Mouse (Mus musculus) splenic B cell, adult 2 months (primary cell): Measurements from ENCODE around the gene A830031A19Rik.

Experiments
- DNase-seq: peaks from one replicate; pipeline ENCODE4 v3.0.0-alpha.2; 2011; ENCODE audit warnings: low read depth, low spot score
- H3K27me3 ChIP-seq: 2 replicates; pipeline ENCODE4 v1.6.1; 2012; ENCODE audit warnings: mild to moderate bottlenecking, low read length, moderate library complexity, mixed read lengths; ENCODE audit not compliant: control insufficient read depth, poor library complexity, insufficient read depth, severe bottlenecking
- H3K36me3 ChIP-seq: 2 replicates; pipeline ENCODE4 v1.6.1; 2012; ENCODE audit warnings: mild to moderate bottlenecking, low read length, moderate library complexity, mixed read lengths; ENCODE audit not compliant: control insufficient read depth, poor library complexity, insufficient read depth, severe bottlenecking

The A830031A19Rik gene

DNA sequence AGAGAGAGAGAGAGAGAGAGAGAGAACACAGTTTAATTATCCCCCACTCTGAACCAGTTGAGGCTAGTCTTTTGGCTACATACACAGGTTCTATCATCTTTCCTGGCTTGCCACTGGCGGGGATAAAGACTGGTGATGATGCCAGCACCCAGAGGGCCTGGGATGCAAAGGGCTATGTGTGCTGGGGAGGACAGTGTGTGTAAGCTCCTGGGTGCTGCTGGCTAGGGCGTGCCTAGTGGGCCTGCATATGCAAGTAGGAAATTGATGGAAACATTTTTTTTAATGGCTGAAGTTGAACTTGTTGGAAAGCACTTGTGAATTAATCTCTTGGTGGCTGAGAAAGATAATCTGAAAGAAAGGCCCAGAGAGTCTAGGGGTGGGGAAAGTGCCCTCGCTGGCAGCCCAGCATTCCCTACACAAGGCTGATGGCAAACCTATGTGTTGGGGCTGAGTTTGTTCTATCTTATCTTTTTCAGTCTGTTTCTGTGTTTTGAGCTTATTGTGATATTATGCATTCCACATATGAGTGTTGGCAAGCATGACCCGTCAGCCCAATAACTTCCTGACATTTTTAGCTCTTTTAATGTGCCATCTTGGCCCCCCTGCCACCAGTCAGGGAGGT, 25.7 kb upstream of the A830031A19Rik start:
- no peak for DNase-seq
- Histone ChIP-seq H3K27me3 (no peaks in the 10 kb centered on the region), H3K36me3 (peaks cover 27% of the 10 kb centered on the region)

DNA sequence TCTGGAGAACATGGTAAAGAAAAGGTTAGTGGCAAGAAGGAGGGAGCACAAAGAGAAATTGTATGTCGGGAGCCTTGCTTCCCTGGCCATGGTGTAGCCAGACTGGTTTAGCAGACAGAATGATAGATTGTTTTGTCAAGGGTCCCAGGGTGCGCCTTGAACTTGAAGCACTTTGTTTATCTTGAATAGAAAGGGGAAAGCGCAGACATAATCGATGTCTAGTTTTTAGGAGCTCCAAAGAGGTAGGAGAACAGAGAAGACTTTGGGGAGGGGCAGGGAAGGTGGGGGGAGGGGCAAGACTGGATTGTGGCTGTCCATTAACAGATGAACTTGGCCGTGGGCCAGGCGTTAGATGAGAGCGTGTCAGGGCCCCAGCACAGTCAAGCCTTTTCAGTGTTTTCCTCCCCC, 25.0 kb upstream of the A830031A19Rik start:
- peaks cover 30% of the 10 kb centered on the region for H3K36me3 ChIP-seq
- DNase-seq = no peak
- H3K27me3 ChIP-seq = no peaks in the 10 kb centered on the region

DNA sequence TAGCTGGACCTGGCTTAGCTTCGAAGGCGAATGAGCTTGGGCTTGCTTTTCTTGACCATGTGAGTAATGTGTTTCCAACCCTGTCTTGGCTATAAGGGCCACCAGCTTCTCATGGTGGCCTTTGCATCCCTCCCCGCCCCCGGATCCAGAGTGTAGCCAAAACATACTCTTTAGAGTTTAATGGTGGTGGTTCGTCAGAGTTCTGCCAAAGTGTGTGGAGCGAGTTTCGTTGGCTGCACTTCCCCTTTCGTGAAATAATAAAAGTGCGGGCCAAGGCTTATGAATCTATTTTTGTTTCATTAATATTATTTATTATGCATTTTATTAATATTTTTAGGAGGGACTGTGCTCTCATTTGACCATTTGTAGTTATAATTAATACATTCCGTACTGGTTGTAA, 24.4 kb upstream of the A830031A19Rik start:
- no peaks in the 10 kb centered on the region for H3K27me3 ChIP-seq
- peak; percentile 25 for DNase-seq
- peaks cover 32% of the 10 kb centered on the region for H3K36me3 ChIP-seq

DNA sequence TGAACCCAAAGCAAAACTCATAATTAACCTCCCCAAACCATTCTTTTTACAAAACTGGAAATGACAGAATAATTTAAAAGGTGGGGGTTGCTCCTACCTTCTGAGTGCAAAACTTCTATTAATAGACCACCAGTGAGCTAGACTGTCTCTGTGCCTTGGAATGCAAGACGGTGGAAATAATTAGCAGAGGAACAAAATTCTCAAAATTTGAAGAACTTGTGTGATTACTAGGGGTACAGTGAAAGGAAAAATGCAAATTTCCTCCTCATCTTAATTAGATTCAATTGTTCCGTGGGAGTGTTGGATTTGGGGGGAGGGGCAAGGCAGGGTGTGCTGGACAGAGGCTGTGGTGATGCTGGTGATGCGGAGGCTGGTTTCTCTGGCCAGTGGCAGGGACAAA, 23.8 kb upstream of the A830031A19Rik start:
- DNase-seq = no peak
- no peaks in the 10 kb centered on the region for H3K27me3 ChIP-seq
- H3K36me3 ChIP-seq = peaks cover 31% of the 10 kb centered on the region

DNA sequence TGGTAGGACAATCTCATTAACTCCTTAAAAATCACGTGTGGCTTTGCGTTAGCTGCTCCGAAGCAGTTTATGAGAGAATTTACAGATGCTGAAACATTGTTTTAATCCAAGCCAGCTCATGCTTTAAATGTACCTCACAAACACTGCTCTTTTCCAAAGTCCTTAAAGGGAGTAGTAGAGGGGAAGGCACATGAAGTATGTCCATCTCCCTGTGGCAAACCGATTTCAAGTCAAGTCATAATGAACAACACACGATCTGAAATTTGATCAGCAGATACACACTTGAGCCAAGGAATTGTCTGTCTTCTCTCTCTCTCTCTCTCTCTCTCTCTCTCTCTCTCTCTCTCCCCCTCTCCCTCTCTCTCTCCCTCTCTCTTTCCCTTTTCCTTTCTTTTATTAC, 23.2 kb upstream of the A830031A19Rik start:
- no peak for DNase-seq
- peaks cover 30% of the 10 kb centered on the region for H3K36me3 ChIP-seq
- H3K27me3 ChIP-seq = no peaks in the 10 kb centered on the region

DNA sequence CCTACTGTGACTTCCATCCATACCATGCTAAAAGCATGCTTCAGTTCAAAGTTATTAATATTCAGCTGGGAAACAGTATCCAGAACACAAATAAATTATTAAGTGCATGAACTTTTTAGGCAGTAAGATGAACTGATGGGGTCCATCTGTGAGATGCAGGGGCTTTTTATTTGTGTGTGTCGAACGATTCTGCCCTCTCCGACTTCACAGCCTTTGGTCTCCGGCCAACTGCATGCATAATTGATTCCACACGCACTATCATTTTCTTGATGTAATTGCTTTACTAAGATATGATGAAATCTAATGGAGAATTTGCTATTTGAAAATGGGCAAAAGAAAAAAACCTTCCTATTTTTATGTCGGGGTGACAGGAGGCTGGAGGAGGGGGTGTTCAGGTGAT, 22.2 kb upstream of the A830031A19Rik start:
- no peak for DNase-seq
- Histone ChIP-seq H3K27me3 (no peaks in the 10 kb centered on the region), H3K36me3 (peaks cover 26% of the 10 kb centered on the region)

DNA sequence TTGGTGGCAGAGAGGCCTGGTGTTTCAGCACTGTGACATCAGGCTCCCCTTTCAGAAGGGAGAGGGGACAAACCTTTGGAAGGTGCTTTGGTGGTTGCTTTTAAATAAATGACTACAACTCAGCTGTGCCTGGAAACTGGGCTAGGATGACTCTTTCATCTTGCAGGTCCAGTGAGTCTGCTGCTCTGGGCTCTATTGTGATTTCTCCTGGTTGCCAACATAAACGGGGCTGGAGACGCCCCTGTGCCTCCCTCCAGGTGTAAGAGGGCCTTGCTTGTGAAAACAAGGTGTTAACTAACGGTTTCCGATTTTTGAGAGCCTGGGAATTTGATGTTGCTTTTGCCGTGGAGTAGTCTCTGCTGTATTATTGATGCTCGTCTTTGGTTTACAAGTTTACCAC, 21.6 kb upstream of the A830031A19Rik start:
- Histone ChIP-seq H3K36me3 (peaks cover 26% of the 10 kb centered on the region), H3K27me3 (no peaks in the 10 kb centered on the region)
- no peak for DNase-seq

DNA sequence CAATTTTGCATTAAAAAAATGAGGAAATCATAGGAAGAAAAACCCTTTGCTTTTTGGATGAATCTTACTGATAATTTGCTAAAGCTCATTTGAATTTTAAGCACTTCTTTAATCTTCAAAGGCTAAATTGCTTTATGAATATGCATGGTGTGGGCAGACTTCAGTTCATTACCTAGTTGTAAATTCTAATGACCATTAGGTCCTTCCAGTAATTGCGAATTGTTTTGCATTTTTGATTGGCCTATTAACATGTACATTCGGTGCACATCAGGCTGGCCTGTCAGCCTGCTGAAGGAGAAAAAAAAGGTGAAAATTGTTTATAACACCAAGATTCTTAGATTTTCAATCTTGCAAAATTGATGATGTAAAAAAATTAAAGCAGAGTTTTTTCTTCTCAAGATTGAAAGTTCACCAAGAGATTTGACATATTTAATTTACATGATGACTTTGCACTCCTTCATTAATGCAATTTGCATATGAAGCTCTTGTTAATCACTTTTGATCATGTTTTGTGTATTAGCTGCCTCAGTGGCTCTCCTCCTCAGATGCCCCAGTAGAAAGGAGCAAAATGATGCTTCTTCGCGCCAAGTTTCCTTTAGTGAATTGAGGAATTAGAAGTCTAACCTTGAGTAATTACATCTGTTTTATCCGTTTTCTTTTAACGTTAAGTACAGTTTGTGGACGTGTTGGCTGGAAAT, 21.0 kb upstream of the A830031A19Rik start:
- Histone ChIP-seq H3K27me3 (no peaks in the 10 kb centered on the region), H3K36me3 (peaks cover 25% of the 10 kb centered on the region)
- no peak for DNase-seq

DNA sequence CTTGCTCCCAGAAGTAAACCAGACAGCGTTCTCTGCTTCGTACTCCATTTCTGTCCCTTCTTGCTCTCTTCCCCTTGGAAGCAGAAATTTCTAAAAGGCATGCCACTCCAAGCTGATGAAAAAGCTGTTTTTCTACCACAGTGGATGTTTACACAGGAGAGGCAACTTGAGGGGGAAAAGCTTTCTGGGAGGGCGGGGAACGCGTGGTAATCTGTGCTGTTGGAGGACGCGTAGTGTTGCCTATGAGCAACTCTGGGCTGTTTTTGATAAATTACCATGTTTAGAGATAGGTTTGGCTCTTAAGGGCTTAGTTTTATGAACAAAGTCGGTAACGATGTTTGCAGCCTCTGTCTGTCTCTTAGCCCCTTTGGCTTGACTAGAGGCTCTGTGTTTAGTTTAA, 20.4 kb upstream of the A830031A19Rik start:
- Histone ChIP-seq H3K36me3 (peaks cover 29% of the 10 kb centered on the region), H3K27me3 (no peaks in the 10 kb centered on the region)
- no peak for DNase-seq

DNA sequence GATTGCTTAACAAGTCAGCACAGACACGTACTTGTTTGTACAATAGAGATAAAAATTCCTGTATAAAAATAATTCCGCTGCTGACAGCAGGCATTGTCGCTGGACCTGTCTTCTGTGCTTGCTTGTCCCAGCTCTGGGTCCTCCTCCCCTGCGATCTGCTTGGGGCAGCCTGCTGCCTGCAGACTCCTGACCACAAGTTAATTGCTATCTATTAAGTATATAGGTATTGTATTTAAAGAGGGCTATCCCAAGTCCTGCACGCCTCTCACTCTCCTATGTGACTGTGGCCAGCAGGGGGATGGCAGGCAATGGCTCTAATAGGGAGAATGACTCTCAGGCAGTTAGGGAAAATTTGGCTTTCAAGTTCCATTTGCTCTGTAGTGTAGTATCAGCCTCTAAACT, 19.2 kb upstream of the A830031A19Rik start:
- no peak for DNase-seq
- peaks cover 33% of the 10 kb centered on the region for H3K36me3 ChIP-seq

DNA sequence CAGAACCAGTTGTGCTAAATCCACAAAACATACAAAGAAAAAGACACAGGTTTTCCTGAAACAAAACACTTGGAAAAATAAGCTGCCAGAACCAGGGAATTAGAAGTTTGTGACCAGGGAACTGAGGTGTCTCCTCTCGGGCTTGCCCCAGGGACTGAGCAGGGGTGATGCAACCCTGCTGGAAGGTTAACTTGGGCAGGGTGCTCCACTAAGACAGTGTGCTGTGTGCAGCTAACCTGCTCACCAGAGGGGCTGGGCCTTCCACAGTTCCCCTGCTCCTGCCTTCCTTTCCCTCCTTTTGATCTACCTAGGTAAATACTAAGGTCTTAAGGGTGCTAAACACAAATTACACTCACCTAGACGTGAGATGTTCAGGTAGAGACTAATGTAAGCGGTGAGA, 17.8 kb upstream of the A830031A19Rik start:
- DNase-seq = no peak
- Histone ChIP-seq H3K36me3 (peaks cover 32% of the 10 kb centered on the region), H3K27me3 (no peaks in the 10 kb centered on the region)

More for the DNA sequence above, 19.2 kb upstream of the A830031A19Rik start:
- no peaks in the 10 kb centered on the region for H3K27me3 ChIP-seq

DNA sequence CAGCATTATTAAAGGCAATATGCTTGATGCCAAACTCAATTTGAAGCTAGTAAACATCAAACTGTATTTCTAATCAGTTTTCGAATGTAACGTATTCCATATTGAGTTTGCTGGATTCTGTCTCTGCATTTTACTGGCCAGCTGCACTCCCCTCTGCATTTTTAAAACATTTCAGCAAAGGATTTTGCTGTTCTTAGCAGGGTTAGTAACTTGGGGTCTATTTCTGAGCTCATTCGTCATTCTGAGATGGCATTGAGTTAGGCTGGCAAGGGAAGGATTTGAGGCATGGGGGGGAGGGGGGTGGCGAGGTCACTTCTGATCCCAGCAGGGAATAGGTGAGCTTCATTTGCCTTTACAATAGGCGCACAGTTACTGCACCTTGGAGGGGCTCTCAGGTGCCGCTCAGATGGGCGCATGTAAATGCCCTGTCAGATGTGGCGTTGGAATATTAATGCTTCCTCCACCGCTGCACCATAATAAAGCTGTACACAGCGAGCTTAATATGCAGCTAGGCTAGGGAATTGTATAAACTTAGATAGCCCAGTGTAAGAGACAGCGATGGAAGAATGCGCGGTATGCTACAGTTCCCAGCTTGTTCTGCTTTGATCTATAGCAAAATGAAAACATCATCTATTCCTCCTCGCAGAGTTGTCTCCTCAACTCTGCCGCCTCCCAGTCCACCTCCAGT, 16.7 kb upstream of the A830031A19Rik start:
- no peak for DNase-seq
- H3K27me3 ChIP-seq = no peaks in the 10 kb centered on the region
- H3K36me3 ChIP-seq = peaks cover 35% of the 10 kb centered on the region

DNA sequence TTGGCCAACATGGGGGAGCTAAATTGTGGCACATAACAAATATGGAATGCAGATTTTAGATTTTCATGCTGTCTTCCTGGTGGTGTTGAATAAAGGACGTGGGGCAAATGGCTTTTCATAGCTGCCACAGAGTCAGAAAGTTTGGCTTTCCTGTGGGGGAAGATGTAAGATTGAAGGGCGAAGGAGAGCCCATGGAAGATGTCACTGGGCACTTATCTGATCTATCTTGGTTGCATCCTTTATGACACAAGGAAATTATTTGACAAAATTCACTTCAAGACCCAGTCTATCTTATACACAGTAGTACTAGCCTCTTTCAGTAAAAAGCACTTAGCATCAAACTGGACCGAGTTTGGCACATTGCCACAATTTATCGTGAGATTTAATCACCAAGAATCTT, 15.6 kb upstream of the A830031A19Rik start:
- H3K27me3 ChIP-seq = no peaks in the 10 kb centered on the region
- peaks cover 35% of the 10 kb centered on the region for H3K36me3 ChIP-seq
- no peak for DNase-seq

DNA sequence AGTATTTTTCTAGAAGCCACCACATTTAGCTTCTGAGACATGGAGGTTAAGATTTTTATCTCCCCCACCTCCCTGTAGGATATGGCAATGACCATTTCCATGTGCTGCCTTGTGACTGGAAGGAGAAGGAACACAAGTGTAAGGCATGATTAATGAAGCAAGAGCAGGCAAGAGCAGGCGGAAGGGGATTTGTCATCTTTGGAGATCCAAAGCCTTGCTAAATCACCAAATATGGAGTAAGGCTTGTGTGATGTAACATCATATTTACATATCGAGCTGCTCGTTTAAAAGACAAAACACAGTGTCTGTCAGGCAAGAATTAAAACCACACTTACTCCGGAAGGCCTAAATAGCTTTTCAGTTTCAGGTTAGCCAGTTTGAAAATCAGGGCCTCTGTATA, 12.2 kb upstream of the A830031A19Rik start:
- H3K36me3 ChIP-seq = peaks cover 30% of the 10 kb centered on the region
- peak; percentile 48 for DNase-seq
- H3K27me3 ChIP-seq = no peaks in the 10 kb centered on the region

DNA sequence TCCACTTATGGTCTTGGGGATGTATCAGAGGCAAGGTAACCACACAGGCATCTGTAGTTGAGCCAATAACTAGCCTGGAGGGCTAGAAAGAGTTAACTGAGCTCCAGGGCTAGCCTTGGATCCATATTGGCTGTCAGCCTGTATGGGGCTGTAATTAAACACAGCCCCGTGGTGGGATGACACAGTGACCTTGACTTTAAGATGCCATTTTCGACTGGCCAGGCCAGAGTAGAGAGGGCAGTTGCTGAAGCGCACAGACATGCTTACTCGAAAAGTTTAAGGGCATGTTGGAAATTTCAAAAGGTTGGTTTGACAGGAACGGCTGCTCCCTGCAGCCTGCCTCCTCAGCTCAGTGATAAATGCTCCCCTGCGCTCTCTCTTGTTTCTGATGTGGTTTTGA, 11.1 kb upstream of the A830031A19Rik start:
- peaks cover 29% of the 10 kb centered on the region for H3K36me3 ChIP-seq
- no peak for DNase-seq
- no peaks in the 10 kb centered on the region for H3K27me3 ChIP-seq
